Mouse (Mus musculus) testis, adult 2 months (tissue): Measurements from ENCODE around the gene Krt5. TPM values are rescaled to one million over a fixed set of nuclear protein-coding genes. Genes with fewer than 3 reads are reported as not detected.

ENCODE experiments used
- H3K27ac ChIP-seq: fragments of 200-500 bp; 2 replicates; pipeline ENCODE4 v1.5.1; 2012; ENCODE audit warnings: low read depth, low read length; ENCODE audit not compliant: control insufficient read depth, insufficient read depth
- H3K27me3 ChIP-seq: fragments of 200-500 bp; 2 replicates; pipeline ENCODE4 v1.6.1; 2012; ENCODE audit warnings: mild to moderate bottlenecking, low read length, moderate library complexity; ENCODE audit not compliant: control insufficient read depth, insufficient read depth
- H3K36me3 ChIP-seq: fragments of 200-500 bp; 2 replicates; pipeline ENCODE4 v1.6.1; 2012; ENCODE audit warnings: mild to moderate bottlenecking, low read length; ENCODE audit not compliant: control insufficient read depth, insufficient read depth
- H3K4me1 ChIP-seq: fragments of 200-500 bp; 2 replicates; pipeline ENCODE4 v1.6.1; 2012; ENCODE audit warnings: low read length; ENCODE audit not compliant: control insufficient read depth, insufficient read depth
- H3K4me3 ChIP-seq: fragments of 200-500 bp; 2 replicates; pipeline ENCODE4 v1.5.1; 2012; ENCODE audit warnings: low read depth, mild to moderate bottlenecking, low read length, moderate library complexity, mixed read lengths; ENCODE audit not compliant: control insufficient read depth
- CTCF ChIP-seq: fragments of 200-500 bp; IDR thresholded peaks from 2 replicates; pipeline ENCODE4 v1.5.1; 2012; ENCODE audit warnings: low read depth, mild to moderate bottlenecking, inconsistent platforms, low read length, moderate library complexity; ENCODE audit not compliant: control insufficient read depth, insufficient read depth, insufficient replicate concordance
- POLR2A ChIP-seq: fragments of 200-500 bp; IDR thresholded peaks from 2 replicates; pipeline ENCODE4 v1.6.1; 2012; ENCODE audit warnings: low read depth, mild to moderate bottlenecking, inconsistent platforms, low read length, moderate library complexity; ENCODE audit not compliant: control insufficient read depth
- polyA plus RNA-seq: library from polyadenylated mRNA; depleted of rRNA; stranded (reverse); fragments of >200 nt; gene quantifications from 2 replicates; pipeline ENCODE4 v1.2.3, GENCODE M21; 2012

Gene Krt5
- polyA plus RNA-seq, 1 experiment = 0.12 TPM

GRCm38 (mm10) chr15:101708683-101709082, 4.0 kb downstream of the Krt5 start:
- H3K4me3 ChIP-seq = no peak overlapping the region
- no peak for TF ChIP-seq POLR2A
- TF ChIP-seq CTCF = 0 out of 2 replicates have a peak, but pooled peaks have one; percentile 6
- no peaks in the 10 kb centered on the region for H3K36me3 ChIP-seq
- no peaks in the 10 kb centered on the region for H3K4me1 ChIP-seq
- no peak overlapping the region for H3K27ac ChIP-seq
- no peaks in the 10 kb centered on the region for H3K27me3 ChIP-seq

GRCm38 (mm10) chr15:101707454-101707853, 5.2 kb downstream of the Krt5 start:
- Histone ChIP-seq H3K27ac (no peak overlapping the region), H3K27me3 (no peaks in the 10 kb centered on the region), H3K4me1 (no peaks in the 10 kb centered on the region), H3K4me3 (no peak overlapping the region), H3K36me3 (no peaks in the 10 kb centered on the region)
- TF ChIP-seq CTCF = no peak
- TF ChIP-seq POLR2A = no peak

GRCm38 (mm10) chr15:101704066-101704465, 8.6 kb downstream of the Krt5 start:
- H3K27ac ChIP-seq = no peak overlapping the region
- no peaks in the 10 kb centered on the region for H3K27me3 ChIP-seq
- H3K36me3 ChIP-seq = no peaks in the 10 kb centered on the region
- no peaks in the 10 kb centered on the region for H3K4me1 ChIP-seq
- no peak overlapping the region for H3K4me3 ChIP-seq
- TF ChIP-seq CTCF = no peak
- no peak for TF ChIP-seq POLR2A

DNA sequence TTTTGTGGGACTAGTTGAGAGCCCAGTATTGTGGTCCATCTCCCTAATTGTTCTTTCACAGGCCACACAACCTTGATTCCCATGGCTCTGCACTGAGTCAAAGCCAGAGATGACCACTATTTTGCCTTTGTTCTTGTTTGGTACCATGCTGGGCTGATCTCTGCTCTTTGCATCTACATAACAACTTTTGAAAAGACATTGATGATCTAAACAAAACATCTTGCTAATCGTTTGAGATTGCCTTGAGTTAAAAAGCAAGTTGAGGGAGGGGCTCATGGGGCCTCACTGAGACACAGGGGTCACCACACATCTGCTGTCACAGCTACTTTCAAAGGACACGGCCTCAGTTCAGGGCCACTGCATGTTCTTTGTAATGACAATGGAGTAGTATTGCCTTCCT, 10.3 kb downstream of the Krt5 start:
- no peak overlapping the region for H3K4me3 ChIP-seq
- no peak overlapping the region for H3K27ac ChIP-seq
- H3K4me1 ChIP-seq = no peaks in the 10 kb centered on the region
- TF ChIP-seq CTCF (no peak), POLR2A (no peak)
- H3K36me3 ChIP-seq = no peaks in the 10 kb centered on the region
- H3K27me3 ChIP-seq = no peaks in the 10 kb centered on the region

DNA sequence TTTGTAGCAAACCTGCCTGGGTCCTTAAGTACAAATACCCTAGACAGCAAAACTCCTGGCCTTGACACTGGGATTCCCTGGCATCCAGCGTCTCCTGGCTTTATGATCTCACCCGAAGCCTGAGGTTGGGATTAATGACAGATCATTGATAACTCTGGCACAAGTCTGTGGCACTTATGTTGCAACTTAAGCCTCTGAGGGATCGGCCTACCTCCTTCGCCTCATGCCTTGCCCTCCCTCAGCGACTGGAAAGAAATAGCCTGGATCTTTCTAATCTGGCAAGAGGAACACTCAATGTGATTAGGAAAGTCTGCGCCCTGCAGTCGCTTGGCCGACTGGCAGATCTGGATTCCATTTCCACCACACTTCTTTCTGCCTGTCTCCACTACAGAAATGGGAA, 12.8 kb downstream of the Krt5 start:
- Histone ChIP-seq H3K36me3 (no peaks in the 10 kb centered on the region), H3K4me1 (no peaks in the 10 kb centered on the region), H3K27ac (no peak overlapping the region), H3K27me3 (no peaks in the 10 kb centered on the region), H3K4me3 (no peak overlapping the region)
- TF ChIP-seq CTCF (no peak), POLR2A (no peak)

DNA sequence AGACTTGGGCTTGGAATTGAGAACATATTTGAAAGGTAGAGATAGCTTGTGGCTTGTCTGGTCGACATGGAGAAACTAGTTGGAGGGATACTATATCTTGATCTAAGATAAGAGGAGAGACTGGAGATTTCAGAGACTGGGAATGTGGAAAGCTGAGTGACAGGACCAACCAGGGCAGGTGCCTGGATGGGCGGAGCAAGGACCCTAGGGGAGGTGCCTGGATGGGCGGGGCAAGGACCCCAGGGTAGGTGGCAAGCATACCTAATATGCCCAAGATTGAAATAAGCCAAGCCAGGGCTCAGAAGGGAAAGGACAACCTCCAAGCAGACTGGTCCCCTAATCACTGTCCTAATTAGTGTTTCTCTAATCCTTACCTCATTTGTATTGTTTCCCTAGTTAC, 13.5 kb downstream of the Krt5 start:
- Histone ChIP-seq H3K4me1 (no peaks in the 10 kb centered on the region), H3K4me3 (no peak overlapping the region), H3K27me3 (no peaks in the 10 kb centered on the region), H3K27ac (no peak overlapping the region), H3K36me3 (no peaks in the 10 kb centered on the region)
- TF ChIP-seq CTCF = no peak
- TF ChIP-seq POLR2A = no peak

GRCm38 (mm10) chr15:101697326-101698188, 15.1 kb downstream of the Krt5 start:
- Histone ChIP-seq H3K27me3 (no peaks in the 10 kb centered on the region), H3K4me3 (no peak overlapping the region), H3K4me1 (no peaks in the 10 kb centered on the region), H3K27ac (no peak overlapping the region), H3K36me3 (no peaks in the 10 kb centered on the region)
- no peak for TF ChIP-seq CTCF
- no peak for TF ChIP-seq POLR2A
